Comparison of ENCODE assay signal across 8 mouse cellular contexts in the genomic region with DNA sequence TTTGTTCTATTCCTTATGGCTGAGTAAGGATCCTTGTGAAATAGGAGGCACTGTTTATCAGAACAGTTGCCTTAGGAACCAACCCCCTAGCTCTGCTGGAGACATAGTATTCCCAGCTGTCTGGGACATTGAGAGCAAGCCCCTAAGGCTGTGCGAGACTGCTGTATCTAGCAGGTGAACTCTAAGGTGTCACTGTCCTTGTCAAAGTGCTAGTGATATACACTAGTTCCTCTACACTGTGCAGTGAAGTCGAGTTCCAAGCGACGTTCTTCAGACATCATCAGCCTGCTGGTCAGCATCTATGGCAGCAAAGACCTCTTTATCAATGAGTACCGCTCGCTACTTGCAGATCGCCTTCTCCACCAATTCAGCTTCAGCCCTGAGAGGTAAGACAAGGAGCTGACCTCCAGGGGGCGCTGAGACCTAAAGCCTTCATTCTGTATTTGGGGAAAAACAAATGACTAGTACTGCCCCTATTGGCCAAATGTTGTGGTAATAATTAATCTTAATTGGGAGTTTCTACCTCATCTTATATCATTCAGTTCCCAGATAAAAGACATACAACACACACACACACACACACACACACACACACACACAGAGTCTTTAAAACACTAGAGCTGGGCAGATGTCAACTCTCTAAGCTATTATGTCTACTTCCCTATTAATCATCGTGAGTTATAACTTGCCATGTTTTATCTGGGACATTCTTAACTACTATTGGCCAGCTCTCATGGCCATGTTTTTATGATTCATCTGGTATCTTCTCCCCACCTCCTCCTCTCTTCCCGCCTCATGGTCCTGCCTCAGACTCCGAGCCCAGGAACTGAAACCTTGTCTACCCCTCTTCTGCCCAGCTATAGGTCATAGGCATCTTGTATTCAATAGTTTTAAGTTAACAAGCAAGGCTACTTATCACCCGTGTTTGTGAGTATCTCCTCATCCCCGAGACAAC. TPM values are rescaled to one million over a fixed set of nuclear protein-coding genes. Genes with fewer than 3 reads are reported as not detected.
DNase-seq lines count a peak whose midpoint lies in the region; ATAC-seq and TF ChIP-seq lines count a peak whose summit lies in the region.
"Had no signal": no experiment of that assay in that cellular context is flagged by ENCODE, and none has a peak within 500 bp of the region (broad histone marks: within the 10 kb centered on the region; RNA-seq: fewer than 3 reads in every experiment).

No protein-coding gene starts in this region.

- H3K36me3 ChIP-seq in CH12.LX (replicated peaks in 1 of 2; ENCODE audit: control insufficient read depth in 1 of 2, insufficient read depth in 1 of 2, low read length in 1 of 2), result peaks cover 72 to 91% of the 10 kb centered on the region in 2 experiments
- H3K36me3 ChIP-seq in lung, postnatal 0 days (ENCODE audit: insufficient read depth, low read length), result peaks cover 57% of the 10 kb centered on the region

- no peak overlapping the region for H3K4me3 ChIP-seq in CH12.LX (replicated peaks in 1 of 3; ENCODE audit: low read depth in 2 of 3, low read length in 2 of 3, poor library complexity in 1 of 3)
- no peak overlapping the region for H3K4me3 ChIP-seq in lung, postnatal 0 days (ENCODE audit: low read depth, low read length)
- H3K4me3 ChIP-seq: hindbrain, embryonic 15.5 days had no signal

- H3K27me3 ChIP-seq in CH12.LX (replicated peaks), result no peaks in the 10 kb centered on the region
- H3K27me3 ChIP-seq in Patski, result no peaks in the 10 kb centered on the region
- no peaks in the 10 kb centered on the region for H3K27me3 ChIP-seq in lung, postnatal 0 days (replicated peaks; ENCODE audit: insufficient read depth, low read length)
- H3K27me3 ChIP-seq: hindbrain, embryonic 15.5 days had no signal

- H3K79me2 ChIP-seq in CH12.LX (replicated peaks; ENCODE audit: control insufficient read depth, extremely low read depth, insufficient read depth, poor library complexity, severe bottlenecking), result 0 out of 2 replicates have a peak, but pooled peaks cover 3% of the 10 kb centered on the region

- TF ChIP-seq CTCF in CH12.LX (conservative IDR thresholded peaks at IDR 0.05 in 1 of 2, IDR thresholded peaks at IDR 0.05 in 1 of 2; ENCODE audit: low read depth in 2 of 2, low read length in 2 of 2) (peak; percentile 80 to 99), Patski (IDR thresholded peaks at IDR 0.05) (peak; percentile 90)
- peak; percentile 94 for TF ChIP-seq CTCF in lung, postnatal 0 days (IDR thresholded peaks at IDR 0.05)

- H3K9me3 ChIP-seq in CH12.LX (replicated peaks; ENCODE audit: low read length), result no peaks in the 10 kb centered on the region
- no peaks in the 10 kb centered on the region for H3K9me3 ChIP-seq in lung, postnatal 0 days (ENCODE audit: low read length)
- H3K9me3 ChIP-seq: hindbrain, embryonic 15.5 days had no signal

- POLR2A ChIA-PET in Patski (lab: Charles Lee), result no interaction called here

- no peak for TF ChIP-seq POLR2A in CH12.LX (IDR thresholded peaks at IDR 0.05; ENCODE audit: low read depth, low read length)

- CTCF ChIA-PET in Patski (lab: Charles Lee), result interaction anchor here (0.9 to 2.6 kb wide), 12 partner anchors 9 to 122 kb away, joined by 3 to 13 read pairs (median 4); a partner anchor contains a TSS

- TF ChIP-seq EP300 in CH12.LX (IDR thresholded peaks at IDR 0.05; ENCODE audit: low read length), result no peak
- no peak for TF ChIP-seq EP300 in lung, postnatal 0 days (IDR thresholded peaks at IDR 0.05)

- DNase-seq in CH12.LX (ENCODE audit: extremely low read depth) (peak; percentile 88), Patski (ENCODE audit: low read depth, low spot score) (no peak)
- DNase-seq in cerebellum, postnatal 14 days, result peak; percentile 93 to 97
- DNase-seq in gastrocnemius, adult 18-20 months (ENCODE audit: low spot score), result peak; percentile 75
- peak; percentile 92 for DNase-seq in kidney, postnatal 4 days
- DNase-seq in lung, postnatal 0 days (ENCODE audit: low spot score), result peak; percentile 90
- DNase-seq in right cerebral cortex, postnatal 10 days (ENCODE audit: low spot score in 2 of 2), result peak; percentile 72 to 86

- no peak overlapping the region for H3K9ac ChIP-seq in CH12.LX (ENCODE audit: insufficient read depth, low read depth)
- no peak overlapping the region for H3K9ac ChIP-seq in lung, postnatal 0 days (replicated peaks; ENCODE audit: low read depth)
- H3K9ac ChIP-seq: hindbrain, embryonic 15.5 days had no signal

- no peak overlapping the region for H3K27ac ChIP-seq in CH12.LX (ENCODE audit: insufficient read depth, low read depth)
- H3K27ac ChIP-seq in lung, postnatal 0 days (ENCODE audit: low read length), result no peak overlapping the region
- H3K27ac ChIP-seq: hindbrain, embryonic 15.5 days had no signal

- in situ Hi-C loops in CH12.LX (cut with MboI; ENCODE audit: low pct_ligation_motif_present, low pct_unique_long_range_greater_than_20kb, low sequenced_read_pairs) (loop anchor here (10.0 kb wide), 1 partner anchor 56 kb away; a partner anchor contains a TSS), Patski (cut with MboI; ENCODE audit: low pct_unique_long_range_greater_than_20kb) (loop anchor here (5.0 kb wide), 1 partner anchor 53 kb away; a partner anchor contains a TSS)

- no peak overlapping the region for H3K4me2 ChIP-seq in CH12.LX (ENCODE audit: insufficient read depth, low read depth, poor library complexity, severe bottlenecking)
- H3K4me2 ChIP-seq in lung, postnatal 0 days (replicated peaks; ENCODE audit: low read depth, low read length), result no peak overlapping the region
- H3K4me2 ChIP-seq: hindbrain, embryonic 15.5 days had no signal

- peak; percentile 71 for TF ChIP-seq RAD21 in CH12.LX (IDR thresholded peaks at IDR 0.05; ENCODE audit: low read depth, low read length)

- no peaks in the 10 kb centered on the region for H3K4me1 ChIP-seq in CH12.LX (ENCODE audit: control insufficient read depth in 1 of 2, insufficient read depth in 2 of 2)
- no peaks in the 10 kb centered on the region for H3K4me1 ChIP-seq in lung, postnatal 0 days (ENCODE audit: insufficient read depth, low read depth, low read length)

- WGBS in lung, postnatal 0 days, result 64% methylated on average over 13 of the region's 13 CpGs

- dilution Hi-C loops in CH12.LX (cut with MboI; ENCODE audit: extremely low pct_ligation_motif_present, extremely low pct_unique_long_range_greater_than_20kb, low sequenced_read_pairs), result no loop called here

- no peak for ATAC-seq in Patski
- peak; percentile 80 for ATAC-seq in lung, postnatal 0 days

TF ChIP-seq in CH12.LX, 34 proteins besides CTCF, POLR2A, EP300 and RAD21:
- TF ChIP-seq SMC3 (IDR thresholded peaks at IDR 0.05; ENCODE audit: low read depth, low read length), result peak; percentile 75
- TF ChIP-seq ZKSCAN1 (IDR thresholded peaks at IDR 0.05; ENCODE audit: borderline replicate concordance, low read depth, low read length), result no peak

RNA-seq across cellular contexts. Expression of a gene that starts 6.9 kb away (rescaled TPM):
- total RNA-seq in CH12.LX (2012; rRNA removed), result 13.6 and 14.5 TPM in 2 replicates
- total RNA-seq in CH12.LX (2014; rRNA removed), result 9.6 and 13.0 TPM in 2 replicates
- polyA plus RNA-seq in CH12.LX (2012; ENCODE audit: insufficient read length, low read depth), result 48.7 and 55.2 TPM in 2 replicates
- polyA plus RNA-seq in Patski (2021), result 99.7 TPM
- total RNA-seq in gastrocnemius, adult 18-20 months (2021), result 10 to 100 TPM; 27.6 to 30.4 TPM
- polyA plus RNA-seq in lung, postnatal 0 days (2015; fragmentation: Nextera tagmentation; extraction: Ambion mirVana), result 88.4 and 89.0 TPM in 2 replicates

RNA-seq across cellular contexts. Expression of a gene that starts 7.0 kb away (rescaled TPM):
- total RNA-seq in CH12.LX (2012; rRNA removed) (80.6 and 98.5 TPM in 2 replicates), CH12.LX (2014; rRNA removed) (72.9 and 82.0 TPM in 2 replicates)
- polyA plus RNA-seq in CH12.LX (2012; ENCODE audit: insufficient read length, low read depth) (51.4 and 74.9 TPM in 2 replicates), Patski (2021) (75.4 TPM)
- total RNA-seq in gastrocnemius, adult 18-20 months (2021), result 10 to 100 TPM; 27.9 to 30.9 TPM
- polyA plus RNA-seq in lung, postnatal 0 days (2015; fragmentation: Nextera tagmentation; extraction: Ambion mirVana), result 146 and 173 TPM in 2 replicates

RNA-seq across cellular contexts. Expression of a gene that starts 8.7 kb away (rescaled TPM):
- total RNA-seq in CH12.LX (2012; rRNA removed) (not detected in 2 replicates), CH12.LX (2014; rRNA removed) (not detected in 2 replicates)
- polyA plus RNA-seq in CH12.LX (2012; ENCODE audit: insufficient read length, low read depth) (not detected in 2 replicates), Patski (2021) (not detected)
- not detected for total RNA-seq in gastrocnemius, adult 18-20 months (2021)
- polyA plus RNA-seq in lung, postnatal 0 days (2015; fragmentation: Nextera tagmentation; extraction: Ambion mirVana), result not detected in 2 replicates
- polyA plus RNA-seq: hindbrain, embryonic 15.5 days had no signal

RNA-seq across cellular contexts. Expression of a gene that starts 10.5 kb away (rescaled TPM):
- total RNA-seq in CH12.LX (2012; rRNA removed), result not detected in 2 replicates
- not detected in 2 replicates for total RNA-seq in CH12.LX (2014; rRNA removed)
- not detected in 2 replicates for polyA plus RNA-seq in CH12.LX (2012; ENCODE audit: insufficient read length, low read depth)
- polyA plus RNA-seq in Patski (2021), result not detected
- total RNA-seq in gastrocnemius, adult 18-20 months (2021), result not detected
- 42.2 and 46.5 TPM in 2 replicates for polyA plus RNA-seq in lung, postnatal 0 days (2015; fragmentation: Nextera tagmentation; extraction: Ambion mirVana)
- polyA plus RNA-seq: hindbrain, embryonic 15.5 days had no signal

RNA-seq across cellular contexts. Expression of a gene that starts 16.8 kb away (rescaled TPM):
- total RNA-seq in CH12.LX (2012; rRNA removed), result 13.1 and 14.3 TPM in 2 replicates
- total RNA-seq in CH12.LX (2014; rRNA removed), result 7.0 and 8.2 TPM in 2 replicates
- polyA plus RNA-seq in CH12.LX (2012; ENCODE audit: insufficient read length, low read depth), result 17.0 and 19.3 TPM in 2 replicates
- polyA plus RNA-seq in Patski (2021), result 110 TPM
- 1 to 10 TPM; 2.9 to 3.8 TPM for total RNA-seq in gastrocnemius, adult 18-20 months (2021)
- 7.2 and 7.4 TPM in 2 replicates for polyA plus RNA-seq in lung, postnatal 0 days (2015; fragmentation: Nextera tagmentation; extraction: Ambion mirVana)
